Mouse (Mus musculus): Measurements from ENCODE around the gene Col9a2.
"Not testable (repeated sequence)": the region's sequence is repeated elsewhere in the genome, so short reads cannot be mapped to it uniquely, and the experiment has no call there.

Col9a2 gene

DNA sequence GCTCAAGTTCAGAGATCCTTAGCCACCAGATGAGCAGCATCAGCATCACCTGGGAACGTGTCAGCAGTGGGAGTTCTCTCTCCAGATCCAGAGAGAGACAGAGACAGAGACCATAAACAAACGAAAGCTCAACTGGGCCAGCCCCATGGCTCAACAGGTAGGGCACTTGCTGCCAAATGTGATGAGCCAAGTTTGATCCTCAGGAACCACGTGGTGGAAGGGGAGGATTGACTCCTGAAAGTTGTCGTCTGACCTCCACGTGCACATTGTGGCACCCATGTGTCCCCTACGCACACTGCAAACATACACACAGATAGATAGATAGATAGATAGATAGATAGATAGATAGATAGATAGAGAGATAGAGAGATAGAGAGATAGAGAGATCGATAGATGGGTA, 15.7 kb upstream of the Col9a2 start:
- no peak for DNase-seq

- no peak for DNase-seq
Measured at GRCm38 (mm10) chr4:121023941-121024340, 15.2 kb upstream of the Col9a2 start.

GRCm38 (mm10) chr4:121025681-121026080, 13.5 kb upstream of the Col9a2 start:
- no peak for DNase-seq

GRCm38 (mm10) chr4:121028146-121028545, 11.0 kb upstream of the Col9a2 start:
- DNase-seq = no peak

- DNase-seq = peak; percentile 78 to 82
Measured at GRCm38 (mm10) chr4:121028659-121029392, 10.4 kb upstream of the Col9a2 start.

GRCm38 (mm10) chr4:121029632-121030031, 9.6 kb upstream of the Col9a2 start:
- no peak for DNase-seq

DNA sequence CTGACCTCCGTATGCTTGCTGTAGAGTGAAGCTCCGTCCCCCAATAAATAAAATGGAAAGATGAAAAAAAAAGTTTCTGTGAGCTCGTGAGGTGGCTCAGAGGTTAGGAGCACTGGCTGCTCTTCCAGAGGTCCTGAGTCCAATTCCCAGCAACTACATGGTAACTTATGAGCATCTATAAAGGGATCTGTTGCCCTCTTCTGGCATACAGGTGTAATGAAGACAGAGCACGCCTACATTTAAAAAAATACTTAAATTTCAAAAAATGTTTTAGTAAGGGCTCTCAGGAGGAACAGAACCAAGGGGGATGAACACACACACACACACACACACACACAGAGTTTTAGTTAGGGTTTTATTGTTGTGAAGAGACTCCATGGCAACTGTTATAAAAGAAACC, 7.7 kb upstream of the Col9a2 start:
- no peak for DNase-seq

- no peak for DNase-seq
Measured at GRCm38 (mm10) chr4:121033006-121033405, 6.2 kb upstream of the Col9a2 start.

GRCm38 (mm10) chr4:121040323-121040722, 1.1 kb downstream of the Col9a2 start:
- peak; percentile 46 to 55 for DNase-seq

DNA sequence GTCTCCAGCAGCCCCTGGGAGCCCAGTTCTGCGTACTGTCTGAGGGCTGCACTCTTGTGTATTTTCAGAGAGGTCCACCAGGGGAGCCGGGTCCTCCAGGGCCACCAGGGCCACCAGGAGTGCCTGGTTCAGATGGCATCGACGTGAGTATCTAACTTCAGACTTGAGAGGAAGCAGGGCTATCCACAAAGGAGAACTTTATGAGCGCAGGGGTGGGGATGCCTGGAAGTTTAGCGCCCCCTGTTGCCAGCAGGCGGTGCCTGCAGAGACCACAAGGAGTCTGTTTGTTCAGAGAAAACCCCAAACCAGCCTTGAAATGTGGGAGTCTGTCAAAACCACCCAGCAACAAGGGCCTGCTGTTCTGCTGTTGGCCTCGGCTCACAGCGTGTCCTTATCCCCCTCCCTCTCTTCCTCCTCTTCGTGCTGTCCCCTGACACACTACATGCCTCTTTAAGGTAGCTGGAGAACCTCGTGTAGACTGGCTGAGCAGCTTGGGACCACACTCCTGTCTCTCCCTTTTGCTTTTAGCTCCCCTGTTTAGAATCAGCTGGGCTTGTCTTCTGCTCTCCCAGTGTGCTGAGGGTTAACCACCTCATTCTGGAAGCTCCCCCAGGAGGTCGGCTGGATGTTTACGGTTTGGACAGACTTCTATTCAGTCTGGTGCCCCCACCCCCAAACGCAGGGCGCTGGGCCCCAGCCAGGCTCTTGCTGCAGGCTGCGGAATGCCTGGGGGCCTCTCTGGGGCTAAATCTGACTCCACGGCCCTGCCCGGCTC, 1.9 kb downstream of the Col9a2 start:
- peak; percentile 78 to 80 for DNase-seq

GRCm38 (mm10) chr4:121042472-121042871, 3.3 kb downstream of the Col9a2 start:
- no peak for DNase-seq

DNA sequence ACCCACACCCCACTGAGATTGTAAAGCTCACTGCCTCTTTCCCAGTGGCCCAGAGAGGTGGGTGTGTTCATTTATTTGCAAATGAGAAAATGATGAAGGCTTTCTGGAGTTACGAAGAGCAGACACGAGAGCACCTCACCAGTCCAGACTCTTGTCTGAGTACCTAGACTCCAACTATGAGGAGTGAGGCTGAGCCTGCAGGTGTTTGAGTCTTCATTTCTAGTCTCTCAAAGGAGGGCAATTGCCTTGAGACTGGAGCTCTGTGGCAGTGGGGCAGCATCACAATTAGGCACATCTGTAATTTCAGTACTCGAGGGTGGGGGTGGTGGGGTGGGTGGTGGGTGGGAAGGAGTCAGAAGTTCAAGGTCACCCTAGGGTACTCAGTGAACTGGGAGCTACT, 3.8 kb downstream of the Col9a2 start:
- no peak for DNase-seq

DNA sequence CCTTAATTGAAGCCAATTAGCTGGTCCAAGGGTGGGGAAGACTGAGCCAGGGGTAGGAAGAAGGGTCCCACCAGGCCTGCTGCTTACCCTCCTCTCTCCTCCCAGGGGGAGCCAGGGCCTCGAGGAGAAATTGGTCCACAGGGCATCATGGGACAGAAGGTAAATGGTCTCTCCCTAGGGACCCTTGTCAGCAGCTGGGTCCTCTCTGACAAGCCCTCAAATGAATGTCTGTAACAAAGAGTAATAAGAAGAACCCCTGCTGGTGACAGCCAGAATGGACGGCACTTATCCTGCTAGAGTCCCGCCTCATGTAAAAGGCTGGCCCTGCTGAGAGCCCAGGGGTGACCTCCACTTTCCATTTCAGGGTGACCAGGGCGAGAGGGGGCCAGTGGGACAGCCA, 12.7 kb downstream of the Col9a2 start:
- no peak for DNase-seq

GRCm38 (mm10) chr4:121052454-121053323, 13.5 kb downstream of the Col9a2 start:
- peak; percentile 41 to 43 for DNase-seq

- DNase-seq = peak; percentile 58 to 63
Measured at GRCm38 (mm10) chr4:121056342-121056741, 17.2 kb downstream of the Col9a2 start.

DNA sequence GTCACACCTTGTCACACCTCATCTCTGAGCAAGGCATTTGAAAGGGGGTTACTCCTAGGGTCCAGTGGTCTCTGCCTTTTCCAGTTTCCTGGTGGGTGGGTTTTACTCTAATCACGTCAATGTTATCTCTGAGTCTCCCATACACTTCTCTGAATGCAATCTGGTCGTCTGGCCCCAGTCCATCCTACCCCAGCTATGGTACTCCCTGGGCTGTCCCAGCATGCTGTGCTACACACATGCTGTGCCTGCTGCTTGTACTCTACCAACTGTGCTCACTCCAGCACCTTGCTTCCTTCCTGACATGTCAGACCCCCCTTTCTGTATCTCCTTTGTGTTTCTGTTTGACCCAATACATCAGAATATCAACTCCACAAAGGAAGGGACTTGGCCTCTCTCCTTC, 17.8 kb downstream of the Col9a2 start:
- peak in 1 of 2 experiments; percentile 36 for DNase-seq

DNA sequence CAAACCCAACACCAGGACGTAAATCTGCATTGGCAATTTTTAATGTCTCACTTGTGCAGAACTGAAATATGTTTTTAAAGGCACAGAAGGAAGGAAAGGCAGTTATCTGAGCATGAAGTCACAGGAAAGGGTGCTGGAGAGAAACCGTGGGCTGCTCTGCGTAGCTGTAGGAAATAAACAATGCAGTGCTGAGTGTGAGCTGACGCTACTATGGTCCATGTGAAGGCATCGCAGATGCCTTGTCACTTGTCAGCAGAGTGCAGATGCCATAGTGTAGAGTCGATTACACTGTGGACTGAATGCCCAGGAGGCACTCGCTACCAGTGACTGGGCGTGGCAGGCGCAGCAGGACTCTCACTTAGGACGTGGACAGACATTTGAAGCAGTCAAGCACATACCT, 20.0 kb downstream of the Col9a2 start:
- not testable (repeated sequence) for DNase-seq

- no peak for DNase-seq
Measured at GRCm38 (mm10) chr4:121065336-121065735, 26.2 kb downstream of the Col9a2 start.

- DNase-seq = no peak
Measured at GRCm38 (mm10) chr4:121074250-121074649, 35.1 kb downstream of the Col9a2 start.

DNA sequence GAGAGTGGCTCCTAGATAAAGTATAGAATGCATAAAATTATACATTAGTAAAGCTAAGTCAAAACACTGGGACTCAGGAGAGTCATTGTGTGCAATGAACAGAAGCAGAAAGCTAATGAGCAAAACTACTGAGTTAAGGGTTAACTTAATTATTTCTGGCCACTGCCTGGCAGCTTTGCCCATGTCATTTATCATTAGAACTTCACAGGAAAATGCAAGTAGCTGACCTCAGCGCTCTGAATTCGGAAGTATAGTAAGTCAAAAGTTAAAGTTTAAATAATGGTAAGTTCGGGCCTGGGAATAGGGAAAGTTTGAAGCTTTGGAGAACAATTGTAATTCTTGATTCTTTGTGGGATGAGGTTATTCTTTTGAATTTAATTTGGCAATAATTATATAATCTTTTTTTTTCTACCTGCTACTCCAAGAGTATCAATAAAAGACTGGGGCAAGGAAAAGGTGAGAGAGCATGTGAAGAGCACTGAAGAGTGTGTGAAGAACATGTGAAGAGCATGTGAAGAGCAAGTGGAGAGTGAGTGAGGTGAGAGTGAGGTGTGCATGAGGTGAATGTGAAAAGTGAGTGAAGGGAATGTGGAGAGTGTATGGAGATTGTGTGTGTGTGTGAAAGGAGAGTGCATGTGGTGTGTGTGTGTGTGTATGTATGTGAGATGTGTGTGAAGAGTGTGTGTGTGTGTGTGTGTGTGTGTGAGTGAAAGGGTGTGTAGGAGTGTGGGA, 38.9 kb downstream of the Col9a2 start:
- DNase-seq = no peak

DNA sequence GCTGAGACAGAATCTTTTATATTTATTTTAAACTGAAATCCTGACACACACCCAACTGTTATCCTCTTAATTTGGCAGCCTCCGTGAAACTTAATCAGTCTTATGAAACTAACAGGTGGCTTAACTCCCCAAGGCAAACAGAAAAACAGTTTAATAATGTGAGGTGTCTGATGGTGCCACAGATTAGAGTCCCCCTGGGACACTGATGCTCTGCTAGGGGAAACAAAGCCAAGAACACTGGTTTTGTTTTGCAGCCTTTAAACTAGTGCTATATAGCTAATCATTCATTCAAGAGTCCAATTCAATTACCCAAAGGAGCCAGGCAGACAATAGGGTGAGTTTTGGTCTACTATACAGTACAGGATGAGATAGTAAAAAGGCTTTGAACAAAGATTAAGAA, 41.2 kb downstream of the Col9a2 start:
- DNase-seq = no peak

GRCm38 (mm10) chr4:121084506-121084905, 45.3 kb downstream of the Col9a2 start:
- DNase-seq = no peak

- DNase-seq = no peak
Measured at GRCm38 (mm10) chr4:121088696-121089095, 49.5 kb downstream of the Col9a2 start.
